Mouse (Mus musculus): ENCODE data around the gene Pfkp. TPM values are rescaled to one million over a fixed set of nuclear protein-coding genes. Genes with fewer than 3 reads are reported as not detected.

Pfkp gene
- polyA plus RNA-seq, 1 experiment from 2014 or later: 39.8 TPM

DNA sequence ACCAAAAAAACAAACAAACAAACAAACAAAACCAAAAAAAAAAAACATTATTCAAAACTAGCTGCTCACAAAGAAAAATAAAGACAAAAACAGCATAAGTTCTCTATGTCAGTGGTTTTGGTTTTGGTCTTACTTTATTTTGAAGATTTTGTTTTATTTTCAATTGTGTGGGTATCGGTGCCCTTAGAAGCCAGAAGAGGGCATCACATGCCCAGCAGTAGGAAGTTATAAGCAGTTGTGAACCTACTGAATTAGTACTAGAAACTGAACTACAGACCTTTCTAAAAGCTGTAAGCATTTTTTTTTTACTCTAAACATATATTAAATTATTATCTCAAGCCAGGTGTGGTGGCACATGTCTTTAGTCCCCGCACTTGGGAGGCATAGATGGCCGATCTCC lies 21.2 kb downstream of the Pfkp start:
- no peak for ATAC-seq (ENCODE audit: insufficient read depth, low FRiP score, low read depth)

DNA sequence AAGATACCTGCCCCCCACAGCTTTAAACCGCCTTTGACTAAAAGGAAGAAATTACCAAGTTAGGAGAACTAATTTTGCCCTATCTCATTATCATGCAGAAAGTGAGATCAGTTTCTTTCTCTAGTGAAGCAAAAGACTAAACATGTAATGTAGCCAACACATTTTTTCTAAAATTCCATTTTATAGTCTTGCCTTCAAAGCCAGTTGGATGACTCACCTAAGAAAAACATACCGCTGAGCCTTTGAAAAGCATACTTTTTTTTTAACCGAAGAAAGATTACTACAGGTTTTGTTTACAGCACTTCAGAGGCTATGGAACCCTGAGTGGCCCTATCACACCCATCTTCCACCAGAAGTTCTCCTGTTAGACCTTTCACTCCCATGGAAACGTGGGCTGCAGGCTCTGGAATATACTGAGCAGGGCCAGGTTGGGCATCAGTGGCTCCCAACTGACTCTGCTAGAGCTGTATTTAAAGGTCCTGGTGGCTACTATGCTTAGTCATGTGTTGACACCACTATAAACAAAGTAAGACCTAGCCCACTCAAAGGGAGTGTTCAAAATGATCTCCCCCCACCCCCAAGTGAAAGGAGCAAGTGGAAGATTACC lies 22.0 kb downstream of the Pfkp start:
- ATAC-seq (ENCODE audit: insufficient read depth, low FRiP score, low read depth): no peak; the same call in 1 of the 2 replicates

More for the DNA sequence above, 21.2 kb downstream of the Pfkp start:
- 99% methylated on average over 3 of the region's 3 CpGs for WGBS
- Histone ChIP-seq H3K4me2 (no peak overlapping the region), H3K9me3 (no peaks in the 10 kb centered on the region), H3K4me1 (no peaks in the 10 kb centered on the region), H3K4me3 (replicated peaks) (no peak overlapping the region), H3K9ac (no peak overlapping the region), H3K27ac (no peak overlapping the region), H3K36me3 (no peaks in the 10 kb centered on the region), H3K27me3 (replicated peaks) (no peaks in the 10 kb centered on the region)

DNA sequence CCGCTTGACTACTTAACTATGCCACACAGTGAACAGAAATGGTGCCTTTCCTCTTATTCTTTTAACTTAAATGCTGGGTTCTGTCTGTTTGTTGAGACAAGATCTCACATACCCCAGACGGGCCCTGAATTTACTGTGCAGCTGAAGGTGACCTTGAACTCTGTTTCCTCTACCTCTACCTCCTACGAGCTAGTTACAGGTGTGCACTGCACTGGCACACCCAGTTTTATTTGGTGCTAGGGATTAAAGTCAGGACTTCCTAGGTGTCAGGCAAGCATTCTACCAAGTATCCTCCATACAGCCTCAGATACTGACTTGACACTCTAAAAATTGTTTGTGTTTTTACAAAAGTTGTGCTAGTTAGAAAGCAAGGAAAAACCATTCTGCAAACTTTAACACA lies 22.6 kb downstream of the Pfkp start:
- Histone ChIP-seq H3K27ac (no peak overlapping the region), H3K4me2 (no peak overlapping the region), H3K4me1 (no peaks in the 10 kb centered on the region), H3K36me3 (no peaks in the 10 kb centered on the region), H3K4me3 (replicated peaks) (no peak overlapping the region), H3K9ac (no peak overlapping the region), H3K9me3 (no peaks in the 10 kb centered on the region), H3K27me3 (replicated peaks) (no peaks in the 10 kb centered on the region)
- ATAC-seq (ENCODE audit: insufficient read depth, low FRiP score, low read depth): no peak
- WGBS: 64% methylated on average over 3 of the region's 3 CpGs

More for the DNA sequence above, 22.0 kb downstream of the Pfkp start:
- Histone ChIP-seq H3K4me2 (no peak overlapping the region), H3K36me3 (no peaks in the 10 kb centered on the region), H3K4me1 (no peaks in the 10 kb centered on the region), H3K4me3 (replicated peaks) (no peak overlapping the region), H3K27ac (no peak overlapping the region), H3K9ac (no peak overlapping the region), H3K9me3 (no peaks in the 10 kb centered on the region), H3K27me3 (replicated peaks) (no peaks in the 10 kb centered on the region)
- 45% methylated on average over 4 of the region's 4 CpGs for WGBS

DNA sequence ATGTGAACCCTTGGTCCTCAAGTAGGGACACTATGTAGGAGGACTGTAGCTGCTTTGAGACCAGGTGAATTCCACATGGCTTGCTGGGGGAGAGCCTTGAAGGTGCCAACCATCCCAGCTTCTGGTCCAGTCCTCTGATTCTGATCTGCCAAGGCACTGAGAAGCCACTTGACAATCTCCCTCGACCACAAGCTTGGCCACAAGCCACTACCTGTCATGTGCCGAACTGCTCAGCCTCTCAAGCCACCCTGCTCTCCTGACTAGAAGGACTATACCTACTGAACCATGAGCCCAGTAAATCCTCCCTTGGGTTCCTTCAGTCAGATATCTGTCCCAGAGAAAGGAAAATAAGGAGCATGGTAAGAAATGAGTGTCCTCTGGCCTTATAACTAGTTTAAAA lies 24.0 kb downstream of the Pfkp start:
- Histone ChIP-seq H3K36me3 (no peaks in the 10 kb centered on the region), H3K9me3 (no peaks in the 10 kb centered on the region), H3K27me3 (replicated peaks) (no peaks in the 10 kb centered on the region), H3K27ac (no peak overlapping the region), H3K4me1 (no peaks in the 10 kb centered on the region), H3K4me2 (no peak overlapping the region), H3K4me3 (replicated peaks) (no peak overlapping the region), H3K9ac (no peak overlapping the region)
- 70% methylated on average over 2 of the region's 2 CpGs for WGBS
- no peak for ATAC-seq (ENCODE audit: insufficient read depth, low FRiP score, low read depth)

DNA sequence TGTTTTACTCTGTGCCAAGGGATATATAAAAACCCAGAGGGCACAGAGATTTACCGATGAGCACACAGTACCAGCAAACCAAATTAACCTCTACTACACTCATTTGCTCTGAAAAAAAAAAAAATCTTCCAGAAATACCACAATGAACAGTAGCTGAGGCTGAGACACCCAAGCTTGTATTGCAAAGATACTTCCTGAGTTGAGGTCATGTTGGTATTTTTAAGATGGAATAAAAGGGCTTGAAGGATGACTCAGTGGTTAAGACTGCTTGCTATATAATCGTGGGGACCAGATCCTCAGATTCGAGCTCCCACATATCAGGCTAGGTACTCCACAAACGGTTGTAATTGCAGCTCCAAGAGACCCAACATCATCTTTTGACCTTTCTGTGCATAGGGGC lies 24.5 kb downstream of the Pfkp start:
- no peaks in the 10 kb centered on the region for H3K27me3 ChIP-seq (replicated peaks)
- no peak overlapping the region for H3K4me2 ChIP-seq
- no peaks in the 10 kb centered on the region for H3K9me3 ChIP-seq
- WGBS: 75% methylated on average over 4 of the region's 4 CpGs
- no peak overlapping the region for H3K4me3 ChIP-seq (replicated peaks)
- no peaks in the 10 kb centered on the region for H3K36me3 ChIP-seq
- ATAC-seq (ENCODE audit: insufficient read depth, low FRiP score, low read depth): no peak
- no peaks in the 10 kb centered on the region for H3K4me1 ChIP-seq
- no peak overlapping the region for H3K9ac ChIP-seq
- H3K27ac ChIP-seq: no peak overlapping the region

DNA sequence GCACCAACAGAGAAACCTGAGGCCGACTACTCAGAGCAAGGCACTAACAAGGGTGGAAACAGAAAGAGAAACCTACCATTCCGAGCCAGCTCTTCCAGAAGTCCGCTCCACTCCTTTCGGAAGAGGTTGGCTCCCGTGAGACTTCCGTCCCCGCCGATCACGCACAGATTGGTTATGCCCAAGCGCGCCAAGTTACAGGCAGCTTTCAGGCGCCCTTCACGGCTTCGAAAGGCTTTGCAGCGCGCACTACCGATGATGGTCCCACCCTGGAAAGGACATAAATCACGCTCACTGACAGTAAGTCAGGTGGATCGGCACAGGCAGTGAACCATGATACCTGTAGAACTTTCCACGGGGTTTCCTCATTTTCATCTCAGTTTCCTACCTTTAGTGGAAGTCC lies 26.7 kb downstream of the Pfkp start:
- no peak for ATAC-seq (ENCODE audit: insufficient read depth, low FRiP score, low read depth)
- Histone ChIP-seq H3K9ac (no peak overlapping the region), H3K27me3 (replicated peaks) (no peaks in the 10 kb centered on the region), H3K4me3 (replicated peaks) (no peak overlapping the region), H3K9me3 (no peaks in the 10 kb centered on the region), H3K4me1 (no peaks in the 10 kb centered on the region), H3K36me3 (no peaks in the 10 kb centered on the region), H3K27ac (no peak overlapping the region), H3K4me2 (no peak overlapping the region)
- 95% methylated on average over 20 of the region's 20 CpGs for WGBS

DNA sequence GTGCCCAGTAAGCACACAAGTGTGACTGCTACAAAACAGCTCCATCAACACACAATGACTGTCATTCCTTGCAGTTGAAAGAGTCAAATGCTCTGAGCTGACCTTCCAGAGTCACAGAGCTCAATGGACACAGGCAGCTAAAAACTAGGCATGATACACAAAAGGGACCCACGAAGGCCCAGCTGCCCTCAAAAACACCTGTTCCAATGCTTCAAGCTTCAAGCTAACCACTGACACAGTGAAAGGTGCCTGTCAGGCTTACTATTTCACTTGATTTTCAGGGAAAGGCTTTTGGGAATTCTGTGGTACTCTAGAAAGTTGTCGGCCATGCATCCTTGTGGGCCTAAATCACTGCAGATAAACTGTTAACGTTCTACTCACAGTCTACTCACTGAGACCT lies 28.3 kb downstream of the Pfkp start:
- no peak overlapping the region for H3K9ac ChIP-seq
- no peak overlapping the region for H3K4me2 ChIP-seq
- no peaks in the 10 kb centered on the region for H3K9me3 ChIP-seq
- H3K27me3 ChIP-seq (replicated peaks): no peaks in the 10 kb centered on the region
- ATAC-seq (ENCODE audit: insufficient read depth, low FRiP score, low read depth): no peak
- H3K27ac ChIP-seq: no peak overlapping the region
- no peak overlapping the region for H3K4me3 ChIP-seq (replicated peaks)
- no peaks in the 10 kb centered on the region for H3K4me1 ChIP-seq
- 79% methylated on average over 3 of the region's 3 CpGs for WGBS
- no peaks in the 10 kb centered on the region for H3K36me3 ChIP-seq

DNA sequence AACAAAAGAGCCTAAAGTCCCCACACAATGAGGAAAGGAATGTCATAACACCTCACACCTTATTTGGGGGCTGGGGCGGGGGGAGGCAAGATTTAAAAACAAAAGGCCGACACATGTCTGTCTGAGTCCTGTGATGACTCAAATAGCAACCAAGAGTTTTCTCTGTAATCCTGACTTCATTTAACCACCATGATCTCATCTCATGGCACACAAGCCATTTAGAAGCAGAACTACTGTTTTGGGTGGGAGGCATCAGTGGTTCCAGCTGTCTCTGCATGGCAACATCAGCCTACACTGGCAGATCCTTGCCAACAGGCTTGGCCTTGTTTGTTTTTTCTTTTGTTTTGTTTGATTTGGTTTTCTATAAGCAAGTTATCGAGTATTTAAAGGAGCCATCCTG lies 29.9 kb downstream of the Pfkp start:
- no peaks in the 10 kb centered on the region for H3K9me3 ChIP-seq
- ATAC-seq (ENCODE audit: insufficient read depth, low FRiP score, low read depth): no peak
- H3K36me3 ChIP-seq: no peaks in the 10 kb centered on the region

DNA sequence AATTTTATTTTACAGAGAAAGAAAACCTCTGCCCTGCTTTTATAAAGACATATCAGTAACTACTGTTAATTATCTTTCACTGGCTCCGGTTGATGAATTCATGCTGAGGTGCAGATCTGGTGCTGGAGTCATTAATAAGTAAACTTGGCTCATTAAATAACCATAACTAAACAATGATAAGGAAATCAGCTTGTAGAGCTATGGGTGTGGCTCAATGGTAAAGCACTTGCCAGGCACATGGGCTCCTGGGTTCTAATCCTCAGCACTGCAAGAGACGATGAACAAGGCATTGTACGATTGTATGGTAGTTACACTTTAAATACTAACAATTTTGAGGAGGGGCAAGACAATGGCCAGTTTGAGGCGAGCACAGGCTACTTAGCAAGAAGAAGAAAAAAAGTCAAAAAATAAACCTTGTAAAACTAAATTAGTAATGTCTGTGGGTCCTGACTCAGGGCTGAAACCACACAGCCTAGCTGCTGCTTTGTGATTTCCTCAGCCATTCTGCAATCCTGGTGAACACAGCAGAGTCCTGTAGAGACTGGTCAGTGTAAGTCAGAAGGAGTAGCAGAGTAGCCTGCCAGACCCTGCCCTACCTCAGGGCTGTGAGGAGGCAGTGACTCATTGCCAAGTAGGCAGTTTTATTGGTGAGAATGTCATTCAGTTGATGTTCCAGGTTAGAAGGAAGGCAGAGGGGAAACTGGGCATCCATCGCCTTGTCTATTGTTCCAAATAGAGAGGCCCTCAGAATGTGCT lies 34.7 kb downstream of the Pfkp start:
- Histone ChIP-seq H3K9me3 (no peaks in the 10 kb centered on the region), H3K4me2 (no peak overlapping the region)
- no peak for ATAC-seq (ENCODE audit: insufficient read depth, low FRiP score, low read depth)

More for the DNA sequence above, 29.9 kb downstream of the Pfkp start:
- no peak overlapping the region for H3K27ac ChIP-seq
- no peak overlapping the region for H3K4me3 ChIP-seq (replicated peaks)
- no peak overlapping the region for H3K4me2 ChIP-seq
- no peak overlapping the region for H3K9ac ChIP-seq
- no peaks in the 10 kb centered on the region for H3K27me3 ChIP-seq (replicated peaks)
- no peaks in the 10 kb centered on the region for H3K4me1 ChIP-seq
- WGBS: 84% methylated on average over 3 of the region's 3 CpGs

DNA sequence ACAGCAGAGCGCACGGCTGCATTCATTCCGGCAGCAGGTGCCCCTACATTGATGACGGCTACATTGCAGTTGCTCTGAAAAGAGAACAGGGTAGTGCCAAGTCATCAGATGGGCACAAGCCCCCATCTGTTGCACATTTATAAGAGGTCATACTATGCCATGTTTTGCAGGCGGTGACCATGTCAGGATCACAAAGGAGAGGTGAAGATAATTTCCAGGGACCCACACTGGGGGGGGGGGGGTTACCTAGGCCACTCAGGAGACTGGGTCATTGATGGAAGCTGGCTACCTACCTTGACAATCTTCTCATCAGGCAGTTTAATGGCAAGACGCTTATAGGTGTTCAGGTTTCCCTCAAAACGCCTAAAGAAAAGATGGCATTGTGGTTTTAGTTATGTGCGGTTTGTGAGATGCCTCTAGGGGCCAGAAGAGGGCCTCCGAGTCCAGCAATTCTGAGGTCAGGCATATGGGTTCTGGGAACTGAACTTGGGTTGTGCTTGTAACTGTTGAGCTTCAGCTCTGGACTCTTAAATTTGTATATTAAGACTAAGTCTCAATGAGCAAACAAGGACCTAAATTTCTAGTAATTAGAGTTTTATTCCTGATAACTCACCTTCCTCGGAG lies 45.7 kb downstream of the Pfkp start:
- no peak for ATAC-seq (ENCODE audit: insufficient read depth, low FRiP score, low read depth)
- Histone ChIP-seq H3K27ac (no peak overlapping the region), H3K4me1 (no peaks in the 10 kb centered on the region), H3K36me3 (no peaks in the 10 kb centered on the region), H3K4me2 (no peak overlapping the region), H3K9me3 (no peaks in the 10 kb centered on the region), H3K9ac (no peak overlapping the region), H3K4me3 (replicated peaks) (no peak overlapping the region), H3K27me3 (replicated peaks) (no peaks in the 10 kb centered on the region)
- 87% methylated on average over 10 of the region's 10 CpGs for WGBS

More for the DNA sequence above, 34.7 kb downstream of the Pfkp start:
- Histone ChIP-seq H3K4me3 (replicated peaks) (no peak overlapping the region), H3K27me3 (replicated peaks) (no peaks in the 10 kb centered on the region), H3K9ac (no peak overlapping the region), H3K4me1 (no peaks in the 10 kb centered on the region), H3K36me3 (no peaks in the 10 kb centered on the region), H3K27ac (no peak overlapping the region)
- WGBS: 84% methylated on average over 5 of the region's 5 CpGs

DNA sequence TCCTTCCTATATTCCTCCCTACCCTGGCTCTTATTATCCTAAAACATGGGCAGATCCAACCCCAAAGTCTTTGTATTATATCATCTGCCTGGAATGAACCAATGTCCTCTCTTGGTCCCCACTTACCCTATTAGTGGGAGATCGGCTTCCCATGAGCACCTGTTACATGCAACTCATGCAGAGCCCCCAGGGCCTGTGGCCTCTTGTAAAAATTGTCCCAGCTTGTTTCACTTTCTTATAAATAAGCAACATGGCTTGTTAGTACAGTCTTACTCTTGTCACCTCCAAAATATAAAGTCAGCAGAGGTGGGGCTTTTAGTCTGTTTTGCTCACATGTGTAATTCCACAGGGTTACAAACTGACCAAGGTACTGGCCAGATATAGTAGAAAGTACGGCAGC lies 46.9 kb downstream of the Pfkp start:
- Histone ChIP-seq H3K27me3 (replicated peaks) (no peaks in the 10 kb centered on the region), H3K4me3 (replicated peaks) (no peak overlapping the region), H3K4me1 (no peaks in the 10 kb centered on the region), H3K27ac (no peak overlapping the region), H3K9me3 (no peaks in the 10 kb centered on the region), H3K4me2 (no peak overlapping the region), H3K9ac (no peak overlapping the region), H3K36me3 (no peaks in the 10 kb centered on the region)
- ATAC-seq (ENCODE audit: insufficient read depth, low FRiP score, low read depth): no peak
- WGBS: 86% methylated on average over 2 of the region's 2 CpGs

DNA sequence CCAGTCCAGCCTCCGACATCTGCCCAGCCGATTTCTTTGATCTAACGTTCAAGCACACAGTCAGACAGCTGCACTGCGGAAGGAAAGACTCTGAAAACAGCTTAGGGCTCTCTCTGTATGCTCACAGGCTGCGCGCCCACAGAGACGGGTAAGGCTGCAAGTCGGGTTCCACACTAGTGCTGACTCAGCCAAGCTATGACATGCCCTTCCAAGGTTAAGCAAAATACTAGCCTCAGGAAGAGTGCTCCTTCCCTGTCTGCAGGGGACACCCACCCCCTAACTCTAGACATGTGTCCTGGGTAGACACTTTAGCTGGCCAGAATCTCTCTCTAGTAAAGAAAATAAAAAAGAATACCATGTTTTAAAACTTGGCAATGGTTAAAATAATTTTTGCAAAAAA lies 48.0 kb downstream of the Pfkp start:
- Histone ChIP-seq H3K36me3 (no peaks in the 10 kb centered on the region), H3K27me3 (replicated peaks) (no peaks in the 10 kb centered on the region)
- WGBS: 87% methylated on average over 8 of the region's 8 CpGs

More for the DNA sequence above, 48.0 kb downstream of the Pfkp start:
- Histone ChIP-seq H3K4me2 (no peak overlapping the region), H3K9ac (no peak overlapping the region), H3K9me3 (no peaks in the 10 kb centered on the region), H3K27ac (no peak overlapping the region), H3K4me1 (no peaks in the 10 kb centered on the region), H3K4me3 (replicated peaks) (no peak overlapping the region)
- no peak for ATAC-seq (ENCODE audit: insufficient read depth, low FRiP score, low read depth)

All from stomach, embryonic 15.5 days (tissue).